Comparison of ENCODE assay signal across 23 mouse cellular contexts in the genomic region with DNA sequence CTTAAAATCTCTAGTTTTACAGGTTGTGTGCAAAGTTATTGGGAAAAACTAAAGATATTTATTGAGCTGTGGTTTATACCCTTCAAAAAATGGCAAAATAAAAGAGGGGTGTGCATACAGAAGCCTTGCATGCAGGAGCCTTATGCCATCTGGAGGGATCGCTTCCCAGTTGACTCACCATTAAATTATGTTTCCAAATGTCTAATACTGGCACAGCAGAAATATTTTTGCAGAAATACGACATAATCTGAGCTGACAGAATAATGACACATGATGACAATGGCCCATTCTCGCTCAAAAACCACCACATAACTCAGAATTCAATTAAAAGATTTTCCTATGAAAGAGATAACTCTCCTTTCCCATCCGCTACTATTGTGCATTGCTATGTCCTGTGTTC.
A peak's percentile ranks its signal among the peaks of the same experiment; 100 is the strongest.
DNase-seq lines count a peak whose midpoint lies in the region; ATAC-seq and TF ChIP-seq lines count a peak whose summit lies in the region.
"Had no signal": no experiment of that assay in that cellular context is flagged by ENCODE, and none has a peak within 500 bp of the region (broad histone marks: within the 10 kb centered on the region; RNA-seq: fewer than 3 reads in every experiment).

No protein-coding gene starts in this region.

- no peaks in the 10 kb centered on the region for H3K27me3 ChIP-seq in heart, embryonic 10.5 days (ENCODE audit: insufficient read depth, poor library complexity, severe bottlenecking)
- H3K27me3 ChIP-seq in heart, postnatal 0 days (ENCODE audit: control insufficient read depth, insufficient read depth, low read length) = no peaks in the 10 kb centered on the region
- H3K27me3 ChIP-seq: CH12.LX; embryonic facial prominence, embryonic 13.5 days; forebrain, embryonic 12.5 days; forebrain, embryonic 15.5 days; heart, embryonic 12.5 days; hindbrain, embryonic 12.5 days; hindbrain, embryonic 15.5 days had no signal

- H3K4me1 ChIP-seq in heart, embryonic 10.5 days = peaks cover 80% of the 10 kb centered on the region
- peaks cover 80% of the 10 kb centered on the region for H3K4me1 ChIP-seq in heart, postnatal 0 days (ENCODE audit: control insufficient read depth, insufficient read depth)
- H3K4me1 ChIP-seq: embryonic facial prominence, embryonic 10.5 days; embryonic facial prominence, embryonic 13.5 days; forebrain, embryonic 12.5 days; forebrain, embryonic 15.5 days; hindbrain, embryonic 12.5 days; hindbrain, embryonic 15.5 days had no signal

- no peak overlapping the region for H3K4me3 ChIP-seq in heart, embryonic 10.5 days
- H3K4me3 ChIP-seq in heart, postnatal 0 days (ENCODE audit: low read depth, low read length) = no peak overlapping the region
- H3K4me3 ChIP-seq in layer of hippocampus, adult 2 months = no peak overlapping the region
- H3K4me3 ChIP-seq: embryonic facial prominence, embryonic 10.5 days; embryonic facial prominence, embryonic 13.5 days; erythroblast, embryonic 14.5 days; forebrain, embryonic 12.5 days; forebrain, embryonic 15.5 days; heart, embryonic 12.5 days; hindbrain, embryonic 12.5 days; hindbrain, embryonic 15.5 days had no signal

- 0 out of 2 replicates have a peak overlapping the region, but pooled peaks have one; percentile 6 for H3K4me2 ChIP-seq in heart, postnatal 0 days (ENCODE audit: low read depth, low read length)
- H3K4me2 ChIP-seq: embryonic facial prominence, embryonic 13.5 days; forebrain, embryonic 12.5 days; forebrain, embryonic 15.5 days; hindbrain, embryonic 12.5 days; hindbrain, embryonic 15.5 days had no signal

- TF ChIP-seq CTCF in heart, postnatal 0 days (IDR thresholded peaks at IDR 0.05; ENCODE audit: low read depth) = no peak
- TF ChIP-seq CTCF in layer of hippocampus, adult 2 months (conservative IDR thresholded peaks at IDR 0.05) = no peak

- intact Hi-C loops in left cerebral cortex, postnatal 14 days (cut with DNase I) = no loop called here

- TF ChIP-seq EP300 in heart, postnatal 0 days (IDR thresholded peaks at IDR 0.05; ENCODE audit: low read depth) = no peak

- no peak for ATAC-seq in heart, postnatal 0 days (ENCODE audit: insufficient read depth, low read depth)
- ATAC-seq: forebrain, embryonic 15.5 days; intestine, postnatal 0 days had no signal

- H3K27ac ChIP-seq in heart, embryonic 10.5 days = peak overlapping the region; percentile 49; the same call in 1 of the 2 replicates
- peak overlapping the region; percentile 65; the same call in 1 of the 2 replicates for H3K27ac ChIP-seq in heart, postnatal 0 days (ENCODE audit: low read depth)
- peak overlapping the region; percentile 83 for H3K27ac ChIP-seq in layer of hippocampus, adult 2 months
- H3K27ac ChIP-seq: embryonic facial prominence, embryonic 10.5 days; embryonic facial prominence, embryonic 13.5 days; forebrain, embryonic 12.5 days; forebrain, embryonic 15.5 days; hindbrain, embryonic 12.5 days; hindbrain, embryonic 15.5 days had no signal

- no peak for DNase-seq in heart, embryonic 10.5 days (ENCODE audit: low spot score)
- no peak for DNase-seq in heart, adult 8-10 months (ENCODE audit: low spot score)
- no peak for DNase-seq in heart, postnatal 0 days (ENCODE audit: low spot score)
- DNase-seq in heart, adult 9 months (ENCODE audit: low spot score in 2 of 2) = no peak
- peak; percentile 49 to 65 for DNase-seq in layer of hippocampus, adult 2 months (ENCODE audit: low spot score in 2 of 2)
- DNase-seq in layer of hippocampus, postnatal 25 days (ENCODE audit: extremely low spot score in 1 of 2, low spot score in 1 of 2) = no peak
- DNase-seq in layer of hippocampus, adult 9-11 months = peak; percentile 65
- no peak for DNase-seq in left cerebral cortex, postnatal 14 days (ENCODE audit: low spot score in 2 of 2)
- DNase-seq: cerebellum, adult 18-20 months; cerebellum, adult 9-11 months; embryo, embryonic 11 days; gastrocnemius, postnatal 25 days had no signal

- H3K9me3 ChIP-seq in heart, embryonic 10.5 days = no peaks in the 10 kb centered on the region
- H3K9me3 ChIP-seq in heart, postnatal 0 days (replicated peaks; ENCODE audit: control insufficient read depth, low read length) = no peaks in the 10 kb centered on the region
- H3K9me3 ChIP-seq: embryonic facial prominence, embryonic 10.5 days; embryonic facial prominence, embryonic 13.5 days; forebrain, embryonic 12.5 days; forebrain, embryonic 15.5 days; G1E; heart, embryonic 12.5 days; hindbrain, embryonic 12.5 days; hindbrain, embryonic 15.5 days had no signal

- H3K36me3 ChIP-seq in heart, embryonic 10.5 days = no peaks in the 10 kb centered on the region
- H3K36me3 ChIP-seq in heart, postnatal 0 days (replicated peaks; ENCODE audit: control insufficient read depth, insufficient read depth, low read length) = no peaks in the 10 kb centered on the region
- H3K36me3 ChIP-seq: embryonic facial prominence, embryonic 10.5 days; embryonic facial prominence, embryonic 13.5 days; forebrain, embryonic 12.5 days; forebrain, embryonic 15.5 days; G1E; heart, embryonic 12.5 days; hindbrain, embryonic 12.5 days; hindbrain, embryonic 15.5 days had no signal

- 81% methylated on average over 4 of the region's 4 CpGs for WGBS in heart, embryonic 10.5 days
- 77% methylated on average over 4 of the region's 4 CpGs for WGBS in heart, postnatal 0 days

- no peak overlapping the region for H3K9ac ChIP-seq in heart, postnatal 0 days (replicated peaks; ENCODE audit: low read depth, low read length)
- H3K9ac ChIP-seq: embryonic facial prominence, embryonic 13.5 days; forebrain, embryonic 12.5 days; forebrain, embryonic 15.5 days; heart, embryonic 12.5 days; hindbrain, embryonic 12.5 days; hindbrain, embryonic 15.5 days had no signal

Comparison
In these comparisons a context has a peak if more than half of its experiments do, and no peak if none do; other contexts are left out.
1. DNase-seq: peak in layer of hippocampus, adult 2 months (2 of 2) and layer of hippocampus, adult 9-11 months (single experiment); none in heart, embryonic 10.5 days (single experiment), heart, adult 8-10 months (single experiment), heart, postnatal 0 days (single experiment), heart, adult 9 months (0 of 2), layer of hippocampus, postnatal 25 days (0 of 2) and left cerebral cortex, postnatal 14 days (0 of 2).
2. Peak in every context shown above with its lines, with median percentiles within 50 percentile points of each other: H3K27ac ChIP-seq.